Mouse (Mus musculus): ENCODE measurements around the gene Ldlrad3. TPM values are rescaled to one million over a fixed set of nuclear protein-coding genes. Genes with fewer than 3 reads are reported as not detected.

The Ldlrad3 gene
- polyA plus RNA-seq, 1 experiment, result 18.5 TPM

GRCm38 (mm10) chr2:102030152-102030551 lies 156.0 kb downstream of the Ldlrad3 start:
- DNase-seq, result no peak
- Histone ChIP-seq H3K36me3 (ENCODE audit: control insufficient read depth, insufficient read depth, low read length) (no peaks in the 10 kb centered on the region), H3K4me3 (ENCODE audit: insufficient read depth, low read depth, low read length) (no peak overlapping the region), H3K27me3 (replicated peaks; ENCODE audit: control insufficient read depth, insufficient read depth, low read length) (no peaks in the 10 kb centered on the region), H3K27ac (ENCODE audit: insufficient read depth, low read depth, low read length) (no peak overlapping the region), H3K4me1 (ENCODE audit: control insufficient read depth, insufficient read depth, low read length) (no peaks in the 10 kb centered on the region)
- WGBS, result 87% methylated on average over 6 of the region's 6 CpGs
- TF ChIP-seq POLR2A (IDR thresholded peaks at IDR 0.05; ENCODE audit: low read depth, low read length) (no peak), CTCF (conservative IDR thresholded peaks at IDR 0.05; ENCODE audit: insufficient read depth, insufficient read length, low read depth, low read length) (no peak)

GRCm38 (mm10) chr2:102029682-102030081 lies 156.5 kb downstream of the Ldlrad3 start:
- H3K27ac ChIP-seq (ENCODE audit: insufficient read depth, low read depth, low read length), result no peak overlapping the region
- no peak overlapping the region for H3K4me3 ChIP-seq (ENCODE audit: insufficient read depth, low read depth, low read length)
- no peak for DNase-seq
- TF ChIP-seq CTCF (conservative IDR thresholded peaks at IDR 0.05; ENCODE audit: insufficient read depth, insufficient read length, low read depth, low read length) (no peak), POLR2A (IDR thresholded peaks at IDR 0.05; ENCODE audit: low read depth, low read length) (no peak)
- H3K4me1 ChIP-seq (ENCODE audit: control insufficient read depth, insufficient read depth, low read length), result no peaks in the 10 kb centered on the region
- no peaks in the 10 kb centered on the region for H3K27me3 ChIP-seq (replicated peaks; ENCODE audit: control insufficient read depth, insufficient read depth, low read length)
- 79% methylated on average over 5 of the region's 5 CpGs for WGBS
- no peaks in the 10 kb centered on the region for H3K36me3 ChIP-seq (ENCODE audit: control insufficient read depth, insufficient read depth, low read length)

GRCm38 (mm10) chr2:102027265-102027664 lies 158.9 kb downstream of the Ldlrad3 start:
- Histone ChIP-seq H3K4me3 (ENCODE audit: insufficient read depth, low read depth, low read length) (no peak overlapping the region), H3K27ac (ENCODE audit: insufficient read depth, low read depth, low read length) (no peak overlapping the region), H3K36me3 (ENCODE audit: control insufficient read depth, insufficient read depth, low read length) (no peaks in the 10 kb centered on the region), H3K4me1 (ENCODE audit: control insufficient read depth, insufficient read depth, low read length) (no peaks in the 10 kb centered on the region), H3K27me3 (replicated peaks; ENCODE audit: control insufficient read depth, insufficient read depth, low read length) (no peaks in the 10 kb centered on the region)
- 87% methylated on average over 7 of the region's 7 CpGs for WGBS
- TF ChIP-seq POLR2A (IDR thresholded peaks at IDR 0.05; ENCODE audit: low read depth, low read length) (no peak), CTCF (conservative IDR thresholded peaks at IDR 0.05; ENCODE audit: insufficient read depth, insufficient read length, low read depth, low read length) (no peak)
- DNase-seq, result no peak

GRCm38 (mm10) chr2:102026156-102026555 lies 160.0 kb downstream of the Ldlrad3 start:
- no peaks in the 10 kb centered on the region for H3K27me3 ChIP-seq (replicated peaks; ENCODE audit: control insufficient read depth, insufficient read depth, low read length)
- H3K4me3 ChIP-seq (ENCODE audit: insufficient read depth, low read depth, low read length), result no peak overlapping the region
- no peak for DNase-seq
- no peak overlapping the region for H3K27ac ChIP-seq (ENCODE audit: insufficient read depth, low read depth, low read length)
- WGBS, result 82% methylated on average over 9 of the region's 9 CpGs
- H3K36me3 ChIP-seq (ENCODE audit: control insufficient read depth, insufficient read depth, low read length), result no peaks in the 10 kb centered on the region
- no peaks in the 10 kb centered on the region for H3K4me1 ChIP-seq (ENCODE audit: control insufficient read depth, insufficient read depth, low read length)
- TF ChIP-seq CTCF (conservative IDR thresholded peaks at IDR 0.05; ENCODE audit: insufficient read depth, insufficient read length, low read depth, low read length), result no peak
- TF ChIP-seq POLR2A (IDR thresholded peaks at IDR 0.05; ENCODE audit: low read depth, low read length), result no peak

- no peak overlapping the region for H3K27ac ChIP-seq (ENCODE audit: insufficient read depth, low read depth, low read length)
- no peaks in the 10 kb centered on the region for H3K27me3 ChIP-seq (replicated peaks; ENCODE audit: control insufficient read depth, insufficient read depth, low read length)
- H3K36me3 ChIP-seq (ENCODE audit: control insufficient read depth, insufficient read depth, low read length), result no peaks in the 10 kb centered on the region
- TF ChIP-seq CTCF (conservative IDR thresholded peaks at IDR 0.05; ENCODE audit: insufficient read depth, insufficient read length, low read depth, low read length) (no peak), POLR2A (IDR thresholded peaks at IDR 0.05; ENCODE audit: low read depth, low read length) (no peak)
- no peak for DNase-seq
- no peak overlapping the region for H3K4me3 ChIP-seq (ENCODE audit: insufficient read depth, low read depth, low read length)
- H3K4me1 ChIP-seq (ENCODE audit: control insufficient read depth, insufficient read depth, low read length), result no peaks in the 10 kb centered on the region
- 92% methylated on average over 8 of the region's 8 CpGs for whole genome bisulfite sequencing
Measured at GRCm38 (mm10) chr2:102024483-102024882, 161.7 kb downstream of the Ldlrad3 start.

GRCm38 (mm10) chr2:102021371-102022084 lies 164.7 kb downstream of the Ldlrad3 start:
- Histone ChIP-seq H3K4me3 (ENCODE audit: insufficient read depth, low read depth, low read length) (no peak overlapping the region), H3K27ac (ENCODE audit: insufficient read depth, low read depth, low read length) (no peak overlapping the region), H3K36me3 (ENCODE audit: control insufficient read depth, insufficient read depth, low read length) (no peaks in the 10 kb centered on the region), H3K4me1 (ENCODE audit: control insufficient read depth, insufficient read depth, low read length) (no peaks in the 10 kb centered on the region), H3K27me3 (replicated peaks; ENCODE audit: control insufficient read depth, insufficient read depth, low read length) (no peaks in the 10 kb centered on the region)
- 50% methylated on average over 11 of the region's 11 CpGs for WGBS
- DNase-seq, result peak; percentile 60
- no peak for TF ChIP-seq POLR2A (IDR thresholded peaks at IDR 0.05; ENCODE audit: low read depth, low read length)
- no peak for TF ChIP-seq CTCF (conservative IDR thresholded peaks at IDR 0.05; ENCODE audit: insufficient read depth, insufficient read length, low read depth, low read length)

- TF ChIP-seq POLR2A (IDR thresholded peaks at IDR 0.05; ENCODE audit: low read depth, low read length) (no peak), CTCF (conservative IDR thresholded peaks at IDR 0.05; ENCODE audit: insufficient read depth, insufficient read length, low read depth, low read length) (no peak)
- no peak overlapping the region for H3K4me3 ChIP-seq (ENCODE audit: insufficient read depth, low read depth, low read length)
- H3K4me1 ChIP-seq (ENCODE audit: control insufficient read depth, insufficient read depth, low read length), result no peaks in the 10 kb centered on the region
- no peak for DNase-seq
- WGBS, result 89% methylated on average over 3 of the region's 3 CpGs
- H3K36me3 ChIP-seq (ENCODE audit: control insufficient read depth, insufficient read depth, low read length), result no peaks in the 10 kb centered on the region
- H3K27me3 ChIP-seq (replicated peaks; ENCODE audit: control insufficient read depth, insufficient read depth, low read length), result no peaks in the 10 kb centered on the region
- H3K27ac ChIP-seq (ENCODE audit: insufficient read depth, low read depth, low read length), result no peak overlapping the region
Measured at GRCm38 (mm10) chr2:102020546-102020945, 165.6 kb downstream of the Ldlrad3 start.

Measured in kidney, adult 2 months (tissue).